Mouse (Mus musculus): Measurements from ENCODE around the gene Gm49369.
A peak's percentile ranks its signal among the peaks of the same experiment; 100 is the strongest.

Gene Gm49369

DNA sequence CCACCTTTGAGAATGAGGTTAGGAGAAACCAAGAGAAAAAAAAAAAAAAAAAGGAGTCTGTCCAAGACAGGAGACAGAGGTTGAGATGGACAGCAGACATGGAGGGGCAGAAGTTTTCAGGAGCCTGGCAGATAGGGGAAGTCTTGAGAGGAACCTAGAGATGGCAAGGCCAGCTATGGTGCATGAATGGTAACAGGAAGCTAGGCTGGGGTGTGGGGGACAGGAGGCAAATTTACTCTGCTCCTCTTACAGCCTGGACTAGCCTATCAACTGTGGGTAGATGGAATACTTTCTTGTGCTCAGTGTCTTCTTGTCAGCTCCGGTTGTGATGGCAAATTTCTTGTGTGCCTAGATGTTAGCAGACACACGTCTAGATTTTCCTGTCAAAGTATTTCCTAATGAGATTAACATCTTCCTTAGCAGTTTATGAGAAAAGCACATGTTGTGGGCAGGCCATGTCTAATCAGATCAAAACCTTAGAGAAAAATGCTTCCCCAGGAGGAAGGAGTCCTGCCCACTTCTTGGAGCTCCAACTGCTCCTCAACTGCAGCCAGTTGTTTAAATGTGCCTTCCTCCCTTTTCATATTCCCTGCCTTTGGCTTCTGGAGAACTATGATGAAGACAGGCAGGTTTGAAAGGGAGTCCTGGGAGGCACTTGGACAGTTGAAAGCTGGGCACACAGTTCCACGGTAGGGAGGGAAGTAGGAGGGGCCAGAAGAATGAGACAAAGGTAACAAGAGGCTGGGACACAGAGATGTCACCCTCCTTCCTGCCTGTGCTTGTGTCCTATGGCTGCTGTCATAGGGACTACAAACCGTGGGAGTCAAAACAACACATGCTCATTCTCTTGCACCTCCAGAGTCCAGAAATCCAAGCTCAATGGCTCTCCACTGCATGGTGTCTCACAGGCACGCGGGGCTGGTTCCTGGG is 12.1 kb upstream of the Gm49369 start:
- no peak for DNase-seq (ENCODE audit: low read depth)

DNA sequence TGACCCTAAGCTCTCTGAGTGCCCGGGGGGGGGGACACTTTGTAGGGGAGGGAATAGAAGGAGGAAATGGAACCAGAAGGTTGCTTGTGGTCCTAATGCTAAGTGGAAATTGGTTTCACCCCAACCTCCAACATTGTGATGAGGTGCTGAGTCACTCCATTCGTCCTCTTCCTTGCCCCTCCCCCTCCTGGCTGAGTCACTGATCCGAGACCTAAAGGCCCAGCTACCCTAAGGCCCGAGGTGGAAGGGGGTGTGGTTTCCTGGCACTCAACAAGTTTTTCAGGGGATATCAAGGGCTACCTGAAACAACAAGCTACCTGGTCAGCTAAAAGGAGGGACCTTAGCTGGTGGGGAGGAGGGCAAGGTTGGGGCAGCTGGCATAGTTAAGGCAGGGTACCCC is 10.7 kb upstream of the Gm49369 start:
- peak; percentile 89 for DNase-seq (ENCODE audit: low read depth)

DNA sequence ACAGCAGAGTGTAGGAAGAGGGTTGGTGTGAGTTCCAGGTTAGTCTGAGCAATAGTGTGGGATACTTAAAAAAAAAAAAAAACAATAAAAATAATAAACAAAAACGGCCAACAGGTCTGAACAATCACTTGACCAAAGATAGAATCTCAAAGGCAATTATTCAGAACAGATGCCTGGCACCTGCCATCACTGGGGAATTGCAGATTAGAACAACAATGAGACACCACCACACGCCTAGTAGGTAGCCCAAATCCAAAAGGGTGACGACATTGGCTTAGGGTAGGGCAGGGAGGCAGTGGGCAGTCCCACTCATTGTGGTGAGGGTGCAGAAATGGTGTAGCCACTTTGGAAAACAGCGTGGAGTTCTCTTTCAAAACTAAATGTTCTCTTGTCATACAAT is 9.1 kb upstream of the Gm49369 start:
- DNase-seq (ENCODE audit: low read depth) = no peak

DNA sequence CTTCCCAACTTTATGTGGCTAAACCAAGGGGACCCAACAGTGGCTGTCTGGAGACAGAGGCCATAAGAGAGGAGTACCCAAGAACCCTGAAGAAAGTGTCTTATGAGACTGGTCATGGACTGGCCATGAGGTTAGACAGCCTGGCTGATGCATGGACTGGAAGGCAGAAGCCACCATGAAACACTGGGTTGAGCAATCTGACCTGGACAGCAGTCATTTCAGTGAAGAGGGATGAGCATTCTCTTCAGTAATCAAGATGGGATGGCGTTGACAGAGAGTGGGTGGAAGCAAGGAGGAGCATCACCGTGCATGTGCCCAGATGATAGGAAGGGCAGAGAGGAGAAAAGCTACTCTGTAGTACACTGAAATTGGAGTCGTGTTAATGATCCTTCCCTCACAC is 8.6 kb upstream of the Gm49369 start:
- no peak for DNase-seq (ENCODE audit: low read depth)

DNA sequence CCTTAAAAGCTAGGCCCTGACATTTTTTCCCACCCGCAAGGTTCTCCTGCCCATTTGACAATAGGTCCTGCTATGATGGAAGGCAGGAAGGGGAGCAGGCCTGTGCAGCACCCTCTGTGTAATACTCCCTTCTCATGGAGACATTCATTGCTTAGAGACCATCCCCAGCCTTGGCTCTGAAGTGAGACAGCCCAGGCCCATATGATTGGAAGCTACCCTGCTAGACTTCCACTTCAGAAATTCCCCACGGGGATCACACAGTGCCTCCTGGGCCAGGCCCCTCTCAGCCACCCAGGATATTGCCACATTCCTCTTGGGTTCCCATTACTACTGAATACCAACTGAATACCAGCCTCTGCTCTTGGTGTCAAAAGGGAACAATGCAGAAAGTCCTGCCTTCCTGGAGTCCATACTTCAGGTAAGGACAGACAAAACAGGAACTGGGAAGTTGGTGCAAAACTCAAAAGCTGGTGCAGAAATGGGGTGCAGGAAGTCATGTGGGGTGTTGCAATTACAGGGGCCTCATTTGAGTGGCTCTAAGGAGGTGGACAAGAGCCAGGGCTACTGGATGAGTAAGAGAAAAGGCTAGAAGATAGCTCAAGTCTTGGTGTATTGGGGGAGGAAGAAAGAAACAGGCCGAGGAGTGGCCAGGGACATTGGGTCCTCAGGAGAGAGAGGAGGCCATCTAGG is 7.6 kb upstream of the Gm49369 start:
- DNase-seq (ENCODE audit: low read depth) = no peak

DNA sequence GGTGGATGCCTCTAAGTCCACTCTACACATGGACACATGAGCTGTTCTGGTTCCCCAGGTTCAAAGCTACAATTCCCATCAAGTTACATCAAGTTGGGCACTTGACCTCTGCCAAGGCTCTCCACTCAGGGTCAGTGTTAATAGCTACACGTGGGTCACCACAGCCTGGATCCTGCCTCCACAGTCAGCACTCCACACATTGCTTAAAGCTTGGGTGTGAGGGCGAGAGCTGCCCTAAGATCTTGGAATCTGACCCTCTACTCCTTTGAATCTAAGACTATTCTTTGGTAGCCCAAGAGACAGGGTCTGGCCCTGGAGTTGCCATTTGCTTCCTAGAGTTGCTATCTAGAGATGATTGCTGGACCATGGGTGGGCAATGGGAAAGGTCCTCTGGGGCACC is 6.3 kb upstream of the Gm49369 start:
- DNase-seq (ENCODE audit: low read depth) = no peak

DNA sequence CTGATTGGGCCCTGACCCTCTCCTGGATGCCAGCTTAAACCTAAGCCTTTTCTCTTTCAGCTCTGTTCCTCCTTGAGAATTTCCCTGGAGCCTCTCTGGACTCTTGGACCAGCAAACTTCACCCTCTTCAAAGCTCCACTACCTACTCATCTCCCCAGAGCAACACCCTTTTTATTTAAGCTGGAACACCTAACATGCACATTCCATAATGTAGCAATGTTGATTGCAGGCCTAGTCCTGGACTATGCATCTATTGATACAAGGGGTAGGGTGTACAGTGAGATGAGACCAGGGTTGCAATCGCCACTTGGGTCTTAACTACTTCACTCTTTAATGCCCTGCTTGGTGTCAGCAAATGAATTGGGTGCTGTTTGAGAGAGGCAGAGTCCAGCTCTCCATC is 5.7 kb upstream of the Gm49369 start:
- no peak for DNase-seq (ENCODE audit: low read depth)

DNA sequence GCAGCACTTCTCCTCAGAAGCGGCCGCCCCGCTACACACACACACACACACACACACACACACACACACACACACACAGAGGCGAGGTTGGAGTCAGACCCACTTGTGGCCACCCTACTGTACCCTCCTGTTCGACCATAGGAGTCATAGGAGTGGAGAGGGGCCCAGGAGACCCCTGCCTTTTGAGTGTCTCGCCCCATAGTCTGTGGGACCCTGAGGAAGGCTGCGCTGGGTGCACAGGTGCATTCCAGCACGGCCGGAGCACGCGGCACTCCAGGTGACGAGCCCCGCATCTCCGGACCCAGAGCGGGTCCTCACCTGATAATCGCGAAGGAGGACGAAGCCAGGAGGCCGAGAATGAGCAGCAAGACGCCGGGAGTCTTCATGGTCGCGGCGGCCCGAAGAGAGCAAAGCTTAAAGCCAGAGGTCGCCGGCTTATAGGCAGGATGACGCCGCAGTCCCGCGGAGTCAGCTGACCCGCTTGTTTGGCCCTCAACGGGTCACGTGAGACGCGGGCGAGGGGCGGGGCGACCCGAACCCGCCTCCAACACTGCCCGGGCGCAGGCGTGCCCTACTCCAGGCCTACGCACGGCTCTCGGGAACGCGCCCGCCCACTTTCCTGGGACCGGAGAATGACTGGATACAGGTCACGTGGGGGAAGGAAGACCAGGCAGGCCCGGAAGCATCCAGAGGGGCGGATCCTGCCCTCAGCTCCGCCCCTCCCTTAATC is 5.1 kb upstream of the Gm49369 start, which contains the start of gene Ctsd:
Ctsd (minus strand) TSS at position 620 of the 730 bp plus-strand sequence.
- DNase-seq (ENCODE audit: low read depth) = peak; percentile 98

DNA sequence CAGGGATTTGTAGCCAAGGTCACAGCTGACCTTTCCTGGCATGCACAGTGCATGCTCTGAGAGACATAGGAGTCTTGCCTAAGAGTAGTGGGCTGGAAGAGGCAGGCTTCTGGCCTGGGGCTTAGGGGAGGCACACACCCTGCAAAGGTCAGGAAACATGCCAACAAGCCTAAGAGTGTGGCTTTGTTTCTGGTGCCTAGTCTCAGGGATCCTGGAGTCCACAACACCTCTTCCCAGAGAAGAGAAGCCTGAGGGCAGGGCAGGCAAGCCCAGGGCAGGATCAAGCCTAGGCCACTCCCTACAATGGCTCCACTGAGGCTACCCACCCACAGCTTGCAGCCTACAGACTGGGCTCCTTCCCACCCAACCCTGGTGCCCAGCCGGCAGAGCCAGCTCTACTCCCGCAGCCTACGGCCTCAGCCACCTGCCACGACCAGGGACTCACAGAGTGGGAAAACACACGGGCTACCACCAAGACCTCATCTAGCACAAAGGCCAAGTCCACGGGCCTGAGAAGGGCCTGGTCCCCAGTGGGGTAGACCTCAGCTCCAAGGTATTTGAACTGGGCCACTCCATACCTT is 4.2 kb upstream of the Gm49369 start:
- DNase-seq (ENCODE audit: low read depth) = peak; percentile 33

DNA sequence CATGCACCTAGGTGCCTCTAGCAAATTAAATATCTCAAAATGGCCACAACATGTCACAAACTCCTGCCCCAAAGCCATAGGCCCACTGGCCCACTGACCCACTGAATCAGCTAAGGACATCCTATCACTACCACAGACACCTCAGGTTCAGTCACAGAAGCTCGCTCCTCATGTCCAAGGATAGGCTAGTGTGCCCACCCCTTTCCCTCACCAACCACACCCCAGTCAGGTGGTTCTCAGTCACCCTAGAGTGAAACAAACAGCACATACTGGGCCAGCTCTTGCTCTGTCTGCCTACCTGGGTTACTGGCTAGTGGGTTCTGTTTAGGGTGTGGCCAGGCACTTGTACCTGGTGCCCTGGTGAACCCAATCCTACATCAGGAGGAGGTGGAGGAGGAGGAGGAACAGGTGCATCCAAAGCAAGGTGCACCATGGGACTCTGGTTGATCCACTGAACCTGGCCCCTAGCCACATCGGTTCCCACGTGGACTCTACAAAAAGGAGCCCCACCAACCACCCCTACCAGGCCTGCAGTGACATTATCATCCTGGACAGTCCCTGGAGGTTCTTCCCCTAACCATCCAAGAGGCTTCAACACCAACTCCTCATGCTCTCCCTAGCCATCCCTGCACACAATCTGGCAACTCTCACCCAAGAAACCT is 3.4 kb upstream of the Gm49369 start:
- DNase-seq (ENCODE audit: low read depth) = no peak

DNA sequence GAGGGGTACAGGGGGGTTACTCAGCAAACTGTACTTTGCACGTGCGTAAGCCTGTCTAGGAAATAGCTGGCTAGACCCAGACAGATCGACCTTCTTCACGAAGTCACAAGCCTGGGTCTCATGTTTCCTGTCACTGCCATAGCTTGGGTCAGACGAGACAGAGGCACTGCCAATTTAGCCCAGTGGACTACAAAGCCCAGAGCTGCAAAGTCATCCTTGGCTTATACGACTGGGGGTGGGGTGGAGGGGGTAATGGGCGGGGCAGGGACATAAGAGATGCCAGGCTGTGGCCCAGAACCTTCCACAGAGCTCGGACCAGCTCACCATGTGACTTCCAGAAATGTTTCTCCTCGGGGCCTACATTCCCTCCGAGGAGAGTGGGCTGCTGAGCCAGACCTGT is 1.8 kb upstream of the Gm49369 start:
- DNase-seq (ENCODE audit: low read depth) = no peak

DNA sequence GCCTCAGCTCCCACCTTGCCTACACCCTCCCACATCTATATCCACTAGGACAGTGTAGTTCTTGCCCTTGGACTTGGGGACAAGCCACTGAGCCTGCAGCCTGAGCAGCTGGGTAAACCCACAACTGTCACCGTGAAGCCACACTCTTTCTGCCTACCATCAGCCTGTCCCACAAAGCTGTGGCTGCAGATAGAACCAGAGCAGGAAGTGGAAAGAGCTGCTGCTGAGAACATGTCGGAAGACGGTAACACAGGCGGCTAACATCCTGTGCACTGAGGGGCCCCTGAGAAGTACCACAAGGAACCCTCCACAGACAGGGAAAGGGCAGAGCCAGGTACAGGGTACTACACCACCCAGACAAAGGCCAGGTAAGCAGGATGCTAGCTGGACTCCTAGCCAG is 1.3 kb downstream of the Gm49369 start:
- DNase-seq (ENCODE audit: low read depth) = no peak

DNA sequence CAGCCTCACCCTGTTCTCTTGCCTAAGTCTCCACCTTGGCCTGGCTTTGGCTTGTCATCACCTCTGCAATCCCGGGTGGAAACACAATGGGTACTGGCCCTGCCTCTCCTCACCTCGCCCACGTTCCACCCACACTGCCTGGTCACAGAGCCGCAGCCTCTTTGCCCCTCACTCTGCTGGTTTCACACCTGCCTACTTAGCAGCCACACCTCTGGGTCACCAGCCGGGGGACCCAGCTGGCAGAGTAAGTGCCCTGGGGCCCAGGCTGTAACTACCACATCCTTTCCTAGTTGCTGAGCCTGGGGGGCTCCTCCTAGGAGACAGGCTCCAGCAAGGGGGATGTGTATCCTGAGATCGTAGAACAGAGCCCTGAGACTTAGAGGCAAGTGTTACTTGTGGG is 3.3 kb downstream of the Gm49369 start:
- no peak for DNase-seq (ENCODE audit: low read depth)

DNA sequence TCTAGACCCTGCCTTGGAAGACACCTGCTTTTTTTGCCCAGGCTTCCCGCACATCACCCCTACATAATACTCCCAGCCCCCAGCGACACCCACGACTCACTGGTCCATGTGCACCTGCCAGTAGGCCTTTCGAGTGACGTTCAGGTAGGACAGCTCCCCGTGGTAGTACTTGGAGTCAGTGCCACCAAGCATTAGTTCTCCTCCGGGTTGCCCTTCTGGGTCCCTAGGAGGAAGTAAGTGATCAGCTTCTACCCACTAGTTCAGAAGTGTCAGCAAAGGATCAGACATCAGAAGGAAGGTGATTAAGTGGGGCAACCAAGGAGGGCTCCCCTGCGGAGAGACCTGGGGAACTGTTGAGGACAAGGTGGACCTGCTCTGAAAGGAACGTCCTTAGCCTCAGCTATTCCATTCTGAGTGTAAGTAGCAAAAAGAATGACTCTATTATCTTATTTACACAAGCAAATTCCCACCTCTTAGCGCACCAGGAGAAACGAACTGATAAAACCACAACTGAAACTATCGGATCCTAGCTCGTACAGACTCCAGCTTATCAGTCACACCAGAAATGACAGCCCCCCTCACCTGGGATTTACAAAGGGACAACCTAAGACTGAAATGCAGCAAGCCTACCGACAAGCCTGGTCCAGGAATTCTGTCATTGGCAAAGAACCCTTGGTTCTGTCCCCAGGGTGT is 5.1 kb downstream of the Gm49369 start:
- no peak for DNase-seq (ENCODE audit: low read depth)

DNA sequence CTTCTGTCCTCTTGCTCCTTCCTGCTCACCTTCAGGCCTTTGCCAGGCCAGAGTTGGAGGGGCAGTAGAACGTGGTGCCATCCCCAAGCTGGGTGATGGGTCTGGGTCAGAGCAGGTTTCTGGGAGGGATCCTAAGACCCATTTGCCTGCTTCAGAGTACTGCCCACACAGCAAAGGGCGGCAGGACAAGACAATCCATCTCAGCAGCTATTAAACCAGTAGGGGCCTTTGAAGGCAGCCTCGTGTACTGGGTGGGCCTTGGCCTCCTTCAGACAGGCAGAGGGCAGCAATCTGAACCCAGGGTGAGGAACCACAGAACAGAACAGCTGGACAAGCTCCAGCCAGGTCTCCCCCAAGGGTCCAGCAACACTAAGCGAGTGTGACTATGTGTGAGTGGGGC is 6.4 kb downstream of the Gm49369 start:
- no peak for DNase-seq (ENCODE audit: low read depth)

DNA sequence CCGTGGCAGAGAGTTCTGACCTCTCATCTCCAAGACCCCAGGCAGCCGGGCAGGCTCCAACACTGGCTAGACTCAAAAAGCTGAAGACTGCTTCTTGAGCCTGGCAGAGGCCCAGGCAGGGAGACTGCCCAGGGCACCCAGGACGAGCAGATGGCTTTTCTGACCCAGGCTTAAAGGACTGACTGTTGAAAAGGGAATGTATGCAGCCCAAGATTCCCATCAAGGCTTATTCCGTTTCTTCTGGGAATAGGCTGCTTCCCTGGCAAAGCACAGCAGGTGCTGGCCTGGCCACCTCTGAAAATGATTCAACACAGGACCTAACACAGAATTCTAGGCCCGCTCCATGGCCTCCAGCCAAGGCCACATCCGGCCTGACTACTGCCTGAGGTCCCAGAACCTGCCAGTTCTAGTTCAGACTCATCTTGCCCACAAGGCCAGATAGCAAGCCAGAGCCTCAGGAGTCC is 7.2 kb downstream of the Gm49369 start:
- DNase-seq (ENCODE audit: low read depth) = peak; percentile 61

DNA sequence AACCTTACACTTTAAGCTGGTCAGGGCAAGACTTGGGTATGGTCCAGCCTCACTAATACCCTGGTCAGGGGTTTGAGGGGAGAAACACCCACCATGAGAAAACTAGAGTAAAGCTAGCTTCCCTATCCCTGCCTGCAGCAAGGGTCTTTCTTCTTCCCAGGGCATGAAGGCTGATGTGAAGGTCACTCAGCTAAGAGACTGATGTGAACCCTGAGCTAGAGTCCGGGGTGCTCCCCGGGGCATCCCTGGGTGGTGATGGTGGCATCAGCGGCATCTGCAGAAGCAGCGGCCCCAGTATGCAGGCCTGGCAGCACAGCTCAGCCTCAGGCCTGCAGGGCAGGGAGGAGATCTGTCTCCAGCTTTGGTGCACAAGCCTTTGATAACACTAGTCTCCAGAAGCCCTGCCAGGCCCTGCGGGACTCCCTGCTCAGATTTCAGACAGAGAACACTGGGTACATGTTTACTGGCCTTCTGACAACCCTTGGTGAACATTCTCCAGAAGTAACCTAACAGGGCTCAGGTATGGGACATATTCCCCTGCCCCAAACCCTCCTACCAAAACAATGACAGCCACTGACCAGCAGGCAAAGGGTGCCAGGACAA is 8.0 kb downstream of the Gm49369 start:
- DNase-seq (ENCODE audit: low read depth) = no peak

DNA sequence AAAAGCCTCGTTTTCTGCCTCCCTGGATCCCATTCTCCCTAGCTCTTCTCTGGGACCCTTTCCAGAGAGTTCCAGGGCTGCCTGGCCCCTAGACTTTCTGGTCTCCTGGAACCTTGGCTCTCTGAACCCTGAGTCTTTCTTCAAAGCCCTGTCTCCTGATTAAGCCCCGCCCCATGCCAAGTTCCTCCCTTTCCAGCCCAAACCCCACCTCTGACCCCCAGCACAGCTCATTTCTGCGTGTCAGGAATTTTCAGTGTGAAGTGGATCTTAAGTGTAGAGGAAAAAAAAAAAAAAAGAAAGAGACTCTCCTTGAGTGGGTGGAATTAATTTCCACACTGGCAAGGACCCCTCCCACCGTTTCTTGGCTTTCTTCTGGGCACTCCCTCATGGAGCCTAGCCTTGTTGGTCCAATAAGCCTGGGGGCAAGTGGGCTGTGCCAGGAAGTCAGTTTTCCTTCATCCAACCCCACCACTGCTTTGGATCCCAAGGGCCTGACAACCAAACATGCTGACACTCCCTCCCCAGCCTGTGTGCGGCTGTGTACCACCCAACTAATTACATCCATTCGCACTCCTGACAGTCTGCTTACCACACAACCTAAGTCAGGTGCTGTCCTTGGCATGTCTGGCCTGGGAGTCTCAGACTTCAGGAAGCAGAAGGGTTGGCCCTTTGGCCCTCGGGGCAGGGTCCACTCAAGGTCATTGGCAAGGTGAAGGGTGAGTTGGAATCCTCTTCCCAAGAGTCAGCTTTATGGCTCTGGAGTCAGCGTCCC is 8.6 kb downstream of the Gm49369 start, which contains the start of gene Ifitm10:
Ifitm10 (minus strand) TSS at position 113 of the 772 bp plus-strand sequence.
- DNase-seq (ENCODE audit: low read depth) = peak; percentile 15

DNA sequence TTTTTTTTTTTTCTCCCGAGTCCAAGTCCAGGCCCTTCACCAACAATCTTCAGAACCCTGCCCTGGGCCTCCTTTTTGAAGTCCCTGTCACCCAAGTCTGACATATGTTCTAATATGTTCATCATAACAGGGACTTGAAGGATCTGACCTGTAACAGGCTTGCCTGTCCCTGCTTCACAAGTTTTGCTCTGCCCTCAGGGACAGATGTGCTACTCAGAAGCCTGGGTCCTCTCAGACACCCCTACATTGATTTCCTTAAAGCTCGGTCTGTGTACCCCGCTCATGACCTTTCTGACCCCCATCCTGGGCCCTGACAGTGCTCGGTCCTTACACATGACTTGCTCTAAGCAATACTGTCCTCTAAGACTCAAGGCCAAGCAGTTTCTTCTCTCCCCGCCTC is 9.4 kb downstream of the Gm49369 start:
- no peak for DNase-seq (ENCODE audit: low read depth)
